Mouse (Mus musculus) lung, embryonic 15.5 days (tissue): ENCODE measurements at regions not wholly inside any gene's neighbourhood (a gene's known extent, or its start where the extent isn't known, plus 50 kb on each side); places are given as distances from the start of the nearest gene placed in this dataset.

ENCODE experiments used
- ATAC-seq: fragments of 200-750 bp; cut with Nextera tagmentation; 2 replicates; pipeline ENCODE4 v1.8.0; 2017; ENCODE audit warnings: moderate number of reproducible peaks, borderline replicate concordance; ENCODE audit not compliant: low FRiP score, low TSS enrichment; ENCODE audit errors: extremely low read depth
- H3K27ac ChIP-seq: fragments of 300-500 bp; sonication (generic); 2 replicates; pipeline ENCODE4 v1.5.1; 2015; ENCODE audit warnings: moderate library complexity, mild to moderate bottlenecking, inconsistent platforms
- H3K27me3 ChIP-seq: fragments of 300-500 bp; sonication (generic); 2 replicates; pipeline ENCODE4 v1.6.1; 2015; ENCODE audit warnings: inconsistent platforms
- H3K36me3 ChIP-seq: fragments of 300-500 bp; sonication (generic); 2 replicates; pipeline ENCODE4 v1.6.1; 2015; ENCODE audit warnings: inconsistent platforms
- H3K4me1 ChIP-seq: fragments of 300-500 bp; sonication (generic); 2 replicates; pipeline ENCODE4 v1.6.1; 2015; ENCODE audit warnings: inconsistent platforms
- H3K4me2 ChIP-seq: fragments of 300-500 bp; sonication (generic); 2 replicates; pipeline ENCODE4 v1.6.1; 2015; ENCODE audit warnings: inconsistent platforms, mild to moderate bottlenecking, moderate library complexity
- H3K4me3 ChIP-seq: fragments of 300-500 bp; sonication (generic); 2 replicates; pipeline ENCODE4 v1.5.1; 2015; ENCODE audit warnings: mild to moderate bottlenecking, inconsistent platforms
- H3K9ac ChIP-seq: fragments of 300-500 bp; sonication (generic); 2 replicates; pipeline ENCODE4 v1.6.1; 2015; ENCODE audit warnings: inconsistent platforms
- H3K9me3 ChIP-seq: fragments of 300-500 bp; sonication (generic); 2 replicates; pipeline ENCODE4 v1.6.1; 2016; ENCODE audit warnings: inconsistent platforms
- WGBS: fragments of 180-500 bp; shearing (Covaris S2); methylation state at CpG from one replicate; pipeline ENCODE4 v1.1.7; 2015; 5-methylcytosine and 5-hydroxymethylcytosine counted together

DNA sequence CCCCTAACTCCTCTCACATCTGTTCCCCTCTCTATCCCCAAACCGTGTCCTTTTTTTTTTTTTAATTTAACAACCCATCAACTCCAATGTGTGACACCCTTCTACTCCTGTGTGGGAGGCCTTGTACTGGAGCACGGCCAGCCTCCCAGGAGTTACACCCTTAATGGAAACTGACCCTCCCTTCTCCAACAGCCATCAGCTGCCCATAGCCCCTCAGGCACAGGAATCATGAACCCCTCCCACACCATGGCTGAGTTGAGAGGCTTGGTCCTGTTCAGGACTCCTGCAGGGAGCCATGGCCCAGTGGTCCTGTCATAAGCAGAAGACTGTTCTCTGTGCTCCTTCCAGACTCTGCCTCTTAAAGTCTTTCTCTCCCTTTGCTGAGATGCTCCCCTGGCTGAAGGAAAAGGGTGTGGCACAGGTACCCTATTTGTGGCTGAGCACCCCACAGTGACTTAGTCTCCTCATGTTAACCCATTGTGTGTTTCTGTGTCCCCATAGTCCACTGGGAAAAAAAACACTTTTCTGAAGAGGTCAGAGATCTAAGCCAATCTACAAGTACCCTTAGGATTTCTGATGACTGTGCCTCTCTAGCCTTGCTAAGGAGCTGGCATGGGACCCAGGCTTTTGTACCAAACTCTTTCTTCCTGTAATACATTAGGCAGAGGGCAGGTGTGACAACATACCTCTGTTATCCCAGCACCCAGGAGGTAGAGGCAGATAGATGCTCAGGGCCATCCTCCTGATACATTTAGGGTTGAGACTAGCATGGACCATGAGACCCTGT is 83.9 kb upstream of the Cpeb4 start:
- no peaks in the 10 kb centered on the region for H3K36me3 ChIP-seq
- no peaks in the 10 kb centered on the region for H3K9me3 ChIP-seq
- 51% methylated on average over 2 of the region's 2 CpGs for WGBS
- H3K4me1 ChIP-seq = peaks cover 4% of the 10 kb centered on the region; the same call in 1 of the 2 replicates
- H3K27ac ChIP-seq = no peak overlapping the region
- H3K27me3 ChIP-seq = no peaks in the 10 kb centered on the region
- no peak overlapping the region for H3K4me3 ChIP-seq
- H3K9ac ChIP-seq = no peak overlapping the region
- H3K4me2 ChIP-seq = no peak overlapping the region
- no peak for ATAC-seq

DNA sequence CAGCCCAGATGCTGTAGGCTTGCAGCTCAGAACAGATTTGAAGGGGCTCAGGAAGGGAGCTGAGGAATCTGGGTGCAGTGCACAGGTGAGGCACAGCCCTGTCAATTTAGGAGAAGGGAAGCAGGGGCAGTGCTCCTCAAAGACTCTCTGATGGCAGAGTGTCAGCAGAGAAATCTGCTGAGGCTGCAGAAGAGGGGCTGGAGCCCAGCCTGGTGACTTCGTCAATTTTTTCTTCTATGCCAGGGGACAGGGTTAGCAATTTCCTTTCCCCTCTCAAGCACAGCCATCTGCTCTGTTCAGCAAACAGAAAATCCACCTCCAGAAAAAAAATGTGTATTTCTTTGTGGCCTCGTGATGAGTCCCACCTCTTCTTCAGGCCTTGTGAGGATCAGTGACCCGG is 82.0 kb upstream of the Cpeb4 start:
- Histone ChIP-seq H3K9ac (no peak overlapping the region), H3K36me3 (no peaks in the 10 kb centered on the region), H3K27me3 (no peaks in the 10 kb centered on the region), H3K4me2 (no peak overlapping the region), H3K4me3 (no peak overlapping the region), H3K4me1 (peaks cover 4% of the 10 kb centered on the region; the same call in 1 of the 2 replicates), H3K9me3 (no peaks in the 10 kb centered on the region), H3K27ac (no peak overlapping the region)
- ATAC-seq = no peak
- WGBS = 70% methylated on average over 3 of the region's 3 CpGs

DNA sequence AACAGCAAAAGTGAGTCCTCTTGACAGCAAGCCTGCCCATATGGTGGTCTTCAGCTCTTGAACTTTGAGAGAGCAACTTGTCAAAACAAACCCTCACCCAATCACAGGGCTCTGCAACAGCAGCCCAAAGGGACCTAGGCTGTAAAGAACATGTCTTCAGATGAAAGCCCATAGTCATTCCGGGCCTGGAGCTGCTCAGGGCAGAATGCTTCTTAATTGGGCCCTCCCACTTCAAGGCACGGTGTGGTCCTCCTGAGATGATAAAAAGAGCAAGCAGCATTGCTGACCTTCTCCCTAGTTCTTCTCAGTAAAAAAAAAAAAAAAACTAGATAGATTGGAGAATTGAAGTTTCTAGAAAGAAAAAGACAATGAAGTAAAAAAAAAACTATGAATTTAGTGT is 80.7 kb upstream of the Cpeb4 start:
- Histone ChIP-seq H3K4me3 (no peak overlapping the region), H3K4me1 (peaks cover 4% of the 10 kb centered on the region; the same call in 1 of the 2 replicates), H3K36me3 (no peaks in the 10 kb centered on the region), H3K4me2 (no peak overlapping the region), H3K27me3 (no peaks in the 10 kb centered on the region), H3K27ac (no peak overlapping the region), H3K9me3 (no peaks in the 10 kb centered on the region), H3K9ac (no peak overlapping the region)
- no peak for ATAC-seq
- 62% methylated on average over 2 of the region's 2 CpGs for WGBS

DNA sequence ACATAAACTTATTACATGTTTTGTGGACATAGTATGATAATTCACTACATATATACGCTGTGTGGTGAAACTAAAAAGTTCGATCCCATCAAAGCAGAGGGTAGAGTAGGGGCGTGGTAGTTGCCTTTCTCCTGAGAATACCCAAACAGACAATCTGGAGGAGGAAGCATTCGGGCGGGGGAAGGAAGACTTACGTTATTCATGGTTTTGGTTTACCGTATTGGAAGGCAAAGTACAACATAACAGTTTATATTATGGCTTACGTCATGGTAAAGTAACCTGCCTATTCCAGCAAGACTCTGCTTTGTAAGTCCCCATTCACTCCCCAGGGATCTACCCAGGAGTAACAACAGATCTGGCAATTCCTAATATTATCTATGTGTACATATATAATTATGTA is 76.9 kb upstream of the Cpeb4 start:
- Histone ChIP-seq H3K36me3 (no peaks in the 10 kb centered on the region), H3K27ac (no peak overlapping the region), H3K9ac (no peak overlapping the region), H3K4me1 (no peaks in the 10 kb centered on the region), H3K4me3 (no peak overlapping the region), H3K9me3 (no peaks in the 10 kb centered on the region), H3K4me2 (no peak overlapping the region), H3K27me3 (no peaks in the 10 kb centered on the region)
- WGBS = 72% methylated on average over 8 of the region's 8 CpGs
- ATAC-seq = no peak

DNA sequence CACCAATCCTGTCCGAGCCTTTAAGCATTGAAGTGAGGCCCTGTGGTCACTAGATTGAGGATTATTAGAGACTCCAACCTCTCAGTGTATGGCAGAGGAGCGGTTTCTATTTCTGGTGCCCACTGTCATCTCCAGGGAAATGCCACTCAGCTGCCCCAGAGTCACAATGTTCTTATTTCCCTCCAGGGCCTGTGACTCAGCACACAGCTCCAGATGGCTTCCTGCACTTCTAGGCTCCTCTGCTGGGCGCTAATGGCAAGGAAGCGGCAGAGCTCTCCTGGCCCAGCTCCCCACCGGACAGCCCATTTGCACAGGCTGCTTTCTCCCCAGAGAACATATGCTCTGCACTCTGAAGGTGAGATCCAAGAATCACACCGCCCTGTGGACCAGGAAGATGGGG is 75.8 kb upstream of the Cpeb4 start:
- Histone ChIP-seq H3K4me3 (no peak overlapping the region), H3K9ac (no peak overlapping the region), H3K4me2 (no peak overlapping the region), H3K36me3 (no peaks in the 10 kb centered on the region), H3K9me3 (no peaks in the 10 kb centered on the region), H3K27me3 (no peaks in the 10 kb centered on the region), H3K27ac (no peak overlapping the region), H3K4me1 (no peaks in the 10 kb centered on the region)
- 46% methylated on average over 6 of the region's 6 CpGs for WGBS
- ATAC-seq = 0 out of 2 replicates have a peak, but pooled peaks have one; percentile 31

DNA sequence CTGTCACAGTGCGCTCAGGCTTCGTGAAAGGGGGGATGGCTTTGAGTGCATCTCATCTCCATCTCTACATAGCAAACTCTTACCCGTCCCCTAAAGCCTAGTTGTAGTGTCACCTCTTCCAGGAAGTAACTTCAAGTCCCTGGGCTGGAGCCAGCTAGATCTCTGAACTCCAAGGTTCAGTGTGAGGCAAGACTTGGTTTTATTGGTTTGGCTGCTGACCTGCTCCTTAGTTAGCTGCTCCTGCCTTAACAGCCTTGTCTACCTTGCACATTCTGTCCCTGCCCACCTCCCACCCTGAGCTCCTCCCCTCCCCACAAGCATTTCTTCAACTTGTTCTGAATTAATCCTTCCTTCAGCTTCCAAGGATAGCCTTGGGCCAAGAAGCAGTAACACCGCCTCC is 70.4 kb upstream of the Cpeb4 start:
- no peaks in the 10 kb centered on the region for H3K36me3 ChIP-seq
- no peaks in the 10 kb centered on the region for H3K9me3 ChIP-seq
- no peak overlapping the region for H3K27ac ChIP-seq
- H3K4me3 ChIP-seq = no peak overlapping the region
- H3K4me2 ChIP-seq = no peak overlapping the region
- H3K9ac ChIP-seq = no peak overlapping the region
- ATAC-seq = no peak
- peaks cover 6% of the 10 kb centered on the region for H3K4me1 ChIP-seq
- WGBS = 75% methylated on average over 4 of the region's 4 CpGs
- no peaks in the 10 kb centered on the region for H3K27me3 ChIP-seq

DNA sequence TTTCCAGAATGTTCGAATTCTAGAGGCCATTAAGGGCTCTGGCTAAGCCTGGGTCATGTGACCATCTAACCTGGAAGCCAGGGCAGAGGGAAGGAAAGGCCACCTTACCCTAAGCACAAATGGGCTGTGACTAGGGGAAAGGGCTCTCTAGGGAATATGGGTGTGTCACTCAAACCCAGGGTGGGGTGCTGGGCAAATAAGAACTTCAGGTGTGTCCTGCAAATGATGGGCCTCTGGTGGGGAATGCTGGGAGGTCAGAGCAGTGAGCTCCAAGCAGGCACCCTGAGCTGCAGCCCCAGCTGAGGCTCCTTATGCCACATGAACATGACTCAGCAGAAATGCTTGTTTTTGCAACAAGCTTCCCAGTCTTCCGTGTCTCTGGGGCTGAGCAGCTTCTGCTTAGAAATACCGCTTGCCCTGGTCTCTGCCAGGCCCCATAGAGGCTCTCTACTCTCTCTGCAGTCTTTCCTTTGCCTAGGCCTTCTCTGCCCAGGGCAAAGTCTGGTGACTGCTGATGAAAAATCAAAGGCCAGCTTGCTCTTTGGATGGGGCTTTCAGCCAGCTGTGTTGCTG is 68.6 kb upstream of the Cpeb4 start:
- no peaks in the 10 kb centered on the region for H3K27me3 ChIP-seq
- no peak overlapping the region for H3K9ac ChIP-seq
- H3K9me3 ChIP-seq = no peaks in the 10 kb centered on the region
- 44% methylated on average over 3 of the region's 3 CpGs for WGBS
- no peaks in the 10 kb centered on the region for H3K36me3 ChIP-seq
- ATAC-seq = peak; percentile 39; the same call in 1 of the 2 replicates
- H3K4me1 ChIP-seq = peaks cover 18% of the 10 kb centered on the region
- no peak overlapping the region for H3K4me3 ChIP-seq
- H3K27ac ChIP-seq = no peak overlapping the region
- no peak overlapping the region for H3K4me2 ChIP-seq

DNA sequence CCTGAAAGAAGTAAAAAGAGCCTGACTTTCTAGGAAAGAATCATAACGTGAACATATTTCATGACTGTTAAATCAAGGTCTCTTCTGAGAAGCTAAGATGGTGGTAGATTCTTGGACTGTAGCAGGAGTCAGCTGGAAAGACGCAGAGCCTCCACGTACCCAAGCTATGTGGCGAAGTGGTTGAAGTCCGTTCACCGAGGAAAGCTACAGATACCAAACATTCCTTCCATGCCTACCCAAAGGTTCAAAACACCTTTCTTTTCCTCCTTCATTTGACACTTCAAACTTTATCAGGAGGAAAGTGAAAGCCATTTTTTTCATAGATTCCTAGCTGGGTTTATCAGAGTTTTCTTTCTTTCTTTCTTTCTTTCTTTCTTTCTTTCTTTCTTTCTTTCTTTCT is 67.5 kb upstream of the Cpeb4 start:
- no peaks in the 10 kb centered on the region for H3K36me3 ChIP-seq
- H3K27ac ChIP-seq = no peak overlapping the region
- H3K27me3 ChIP-seq = no peaks in the 10 kb centered on the region
- no peak for ATAC-seq
- no peak overlapping the region for H3K4me2 ChIP-seq
- 67% methylated on average over 6 of the region's 6 CpGs for WGBS
- H3K9ac ChIP-seq = no peak overlapping the region
- H3K9me3 ChIP-seq = no peaks in the 10 kb centered on the region
- H3K4me1 ChIP-seq = peaks cover 23% of the 10 kb centered on the region
- H3K4me3 ChIP-seq = no peak overlapping the region

DNA sequence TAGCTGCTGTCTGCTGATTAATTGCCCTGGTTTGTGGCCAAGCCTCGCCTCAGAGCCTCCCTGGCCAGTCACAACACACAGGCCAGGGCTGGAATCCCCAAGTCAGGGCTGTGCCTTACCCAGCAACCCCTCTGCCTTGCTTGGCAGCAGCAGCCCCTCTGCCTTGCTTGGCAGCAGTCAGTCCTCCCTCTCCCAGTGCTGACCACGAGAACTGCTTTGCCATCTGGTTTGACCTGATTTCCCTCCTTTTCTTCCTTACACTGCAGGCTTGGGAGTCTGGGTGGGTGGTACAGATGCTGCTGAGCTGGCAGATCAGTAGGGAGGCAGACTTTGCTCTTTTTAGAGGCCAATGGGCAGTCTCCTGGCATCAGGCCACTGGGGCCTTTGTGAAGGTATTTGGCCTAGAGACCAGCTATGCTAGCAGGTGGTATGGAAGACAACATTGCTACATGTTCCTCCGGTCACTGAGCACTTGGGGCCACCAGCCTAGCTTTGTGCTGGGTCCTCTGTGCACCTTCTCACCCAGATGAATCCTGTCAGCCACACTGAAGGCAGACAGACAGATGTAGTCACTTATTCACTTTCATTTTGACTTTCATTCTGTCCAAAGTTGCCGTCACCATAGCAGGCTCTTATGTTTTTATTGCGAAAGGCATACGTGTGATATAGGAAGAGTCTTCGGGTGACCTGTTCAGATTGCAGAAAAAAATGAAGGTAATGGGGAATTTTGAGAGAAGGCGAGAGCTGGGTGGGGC is 64.4 kb upstream of the Cpeb4 start:
- H3K4me3 ChIP-seq = no peak overlapping the region
- H3K36me3 ChIP-seq = no peaks in the 10 kb centered on the region
- no peak overlapping the region for H3K9ac ChIP-seq
- H3K27ac ChIP-seq = peak overlapping the region; percentile 68
- 50% methylated on average over 8 of the region's 8 CpGs for WGBS
- peaks cover 28% of the 10 kb centered on the region for H3K4me1 ChIP-seq
- no peak overlapping the region for H3K4me2 ChIP-seq
- ATAC-seq = peak; percentile 19; the same call in 1 of the 2 replicates
- H3K9me3 ChIP-seq = no peaks in the 10 kb centered on the region
- no peaks in the 10 kb centered on the region for H3K27me3 ChIP-seq

DNA sequence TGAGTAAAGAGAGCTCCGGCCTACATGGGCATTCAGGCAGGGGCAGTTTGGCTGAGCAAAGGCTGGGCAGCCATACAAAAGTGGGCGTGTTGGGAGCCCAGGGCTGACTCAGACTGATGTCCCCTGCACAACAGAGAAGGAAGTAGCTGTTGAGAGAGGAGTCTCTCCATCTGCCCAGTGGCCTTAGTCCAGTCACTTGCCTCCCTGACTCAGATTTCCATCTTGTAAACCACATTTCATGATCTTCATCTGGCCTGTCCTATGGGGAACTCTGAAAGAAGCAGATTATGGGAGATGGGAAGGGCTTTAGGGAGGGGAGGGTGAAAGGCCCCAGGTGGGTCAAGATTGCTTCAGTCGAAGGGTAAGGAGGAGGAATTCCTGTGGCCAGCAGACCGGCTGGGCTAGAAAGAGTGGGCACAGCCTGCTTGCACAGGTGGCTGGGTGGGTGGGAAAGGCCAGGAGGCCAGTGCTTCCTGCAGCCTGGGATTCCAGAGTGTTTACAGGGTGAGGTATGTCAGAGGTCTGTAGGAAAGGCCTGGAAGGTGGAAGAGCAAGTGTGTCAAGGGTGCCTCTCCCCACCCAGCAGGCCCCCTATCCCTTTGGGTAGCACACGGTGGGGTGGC is 63.7 kb upstream of the Cpeb4 start:
- H3K36me3 ChIP-seq = no peaks in the 10 kb centered on the region
- H3K27ac ChIP-seq = peak overlapping the region; percentile 68
- 43% methylated on average over 5 of the region's 5 CpGs for WGBS
- H3K9me3 ChIP-seq = no peaks in the 10 kb centered on the region
- peak; percentile 30; the same call in 1 of the 2 replicates for ATAC-seq
- H3K9ac ChIP-seq = no peak overlapping the region
- peaks cover 27% of the 10 kb centered on the region for H3K4me1 ChIP-seq
- H3K4me2 ChIP-seq = no peak overlapping the region
- H3K27me3 ChIP-seq = no peaks in the 10 kb centered on the region
- H3K4me3 ChIP-seq = no peak overlapping the region

DNA sequence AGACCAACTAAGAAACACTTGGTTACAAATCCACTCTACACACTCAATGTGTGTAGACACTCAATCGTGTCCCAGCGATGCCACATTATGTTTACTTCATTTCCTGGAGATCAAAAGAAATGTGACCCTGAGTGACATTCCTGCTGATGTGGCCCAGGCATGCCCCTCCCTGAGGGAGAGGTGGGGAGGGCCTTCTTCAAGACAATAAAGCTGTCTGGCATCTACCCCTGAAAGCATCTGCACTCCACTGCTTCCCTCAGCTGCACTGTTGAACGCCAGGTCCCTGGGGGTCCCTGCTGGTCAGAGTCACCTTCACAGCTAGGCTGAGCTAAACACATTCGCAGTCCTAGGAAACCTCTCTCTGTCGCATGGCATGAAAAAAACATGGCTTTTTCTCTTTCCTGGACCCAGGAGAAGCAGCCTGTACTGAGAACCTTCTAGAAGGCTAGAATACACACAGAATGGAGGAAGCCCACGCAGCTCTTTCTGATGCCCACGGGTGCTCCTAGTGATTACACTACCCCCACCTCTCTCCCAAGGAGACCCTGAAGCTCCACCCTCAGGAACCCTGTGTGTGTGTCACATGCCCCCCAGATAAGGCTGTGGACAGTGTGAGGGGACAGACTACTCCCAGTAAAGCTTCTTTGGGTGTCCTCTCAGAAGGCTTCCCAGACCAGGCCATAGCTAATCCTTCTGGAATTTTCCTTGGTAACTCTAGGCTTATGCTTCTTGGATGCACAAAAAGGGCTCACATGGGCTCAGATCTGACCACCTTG is 61.8 kb upstream of the Cpeb4 start:
- H3K27me3 ChIP-seq = no peaks in the 10 kb centered on the region
- no peaks in the 10 kb centered on the region for H3K9me3 ChIP-seq
- H3K27ac ChIP-seq = no peak overlapping the region
- H3K4me1 ChIP-seq = peaks cover 21% of the 10 kb centered on the region
- no peaks in the 10 kb centered on the region for H3K36me3 ChIP-seq
- no peak for ATAC-seq
- H3K4me2 ChIP-seq = no peak overlapping the region
- no peak overlapping the region for H3K4me3 ChIP-seq
- H3K9ac ChIP-seq = no peak overlapping the region
- WGBS = 38% methylated on average over 7 of the region's 7 CpGs
